Mouse (Mus musculus): ENCODE results near the gene Popdc3.

GRCm38 (mm10) chr10:45276995-45277394, 99.1 kb downstream of the Popdc3 start:
- TF ChIP-seq POLR2A (IDR thresholded peaks at IDR 0.05; ENCODE audit: control insufficient read depth, extremely low read depth, insufficient read depth, low read length, poor library complexity) (no peak), CTCF (IDR thresholded peaks at IDR 0.05; ENCODE audit: borderline replicate concordance, control insufficient read depth, extremely low read depth, insufficient read depth, low read length, poor library complexity) (no peak)
